Mouse (Mus musculus) ES-E14 (cell line): ENCODE results near the gene Gm38431. TPM values are rescaled to one million over a fixed set of nuclear protein-coding genes. Genes with fewer than 3 reads are reported as not detected.

Experiments used
- DNase-seq: peaks from one replicate; pipeline ENCODE4 v3.0.0-alpha.2; 2013; ENCODE audit warnings: low read depth, low spot score
- H3K27ac ChIP-seq: 2 replicates; pipeline ENCODE4 v1.5.1; 2012; ENCODE audit warnings: low read depth, mild to moderate bottlenecking, low read length, moderate library complexity, mixed read lengths; ENCODE audit not compliant: poor library complexity, insufficient read depth, severe bottlenecking
- H3K36me3 ChIP-seq: 2 replicates; pipeline ENCODE4 v1.6.1; 2012; ENCODE audit warnings: mild to moderate bottlenecking, low read length, moderate library complexity, mixed read lengths; ENCODE audit not compliant: control insufficient read depth, poor library complexity, insufficient read depth, severe bottlenecking
- H3K4me1 ChIP-seq, 2 experiments: fragments of 150-350 bp in 1 of 2; sonication (generic) in 1 of 2; 2 replicates each; pipeline ENCODE4 v1.6.1; 2012; ENCODE audit warnings: low read length in 2 of 2, mild to moderate bottlenecking in 1 of 2, mixed read lengths in 1 of 2; ENCODE audit not compliant: control insufficient read depth in 2 of 2, insufficient read depth in 2 of 2, poor library complexity in 1 of 2
- H3K4me3 ChIP-seq, 2 experiments: fragments of 150-350 bp in 1 of 2; sonication (generic) in 1 of 2; 2 replicates each; pipeline ENCODE4 v1.5.1; 2012; ENCODE audit warnings: low read length in 2 of 2, low read depth in 1 of 2, mild to moderate bottlenecking in 1 of 2, mixed read lengths in 1 of 2; ENCODE audit not compliant: insufficient read depth in 1 of 2, poor library complexity in 1 of 2, severe bottlenecking in 1 of 2
- H3K9ac ChIP-seq: 2 replicates; pipeline ENCODE4 v1.6.1; 2012; ENCODE audit warnings: low read depth, mild to moderate bottlenecking, low read length, mixed read lengths; ENCODE audit not compliant: poor library complexity, insufficient read depth, severe bottlenecking
- H3K9me3 ChIP-seq: fragments of 150-350 bp; sonication (generic); 2 replicates; pipeline ENCODE4 v1.6.1; 2012; ENCODE audit warnings: low read depth, mild to moderate bottlenecking, low read length; ENCODE audit not compliant: control insufficient read depth, insufficient read depth
- CHD2 ChIP-seq: IDR thresholded peaks from 2 replicates; pipeline ENCODE4 v1.6.1; 2014; ENCODE audit warnings: mild to moderate bottlenecking, low read depth, low read length, inconsistent platforms
- HCFC1 ChIP-seq: IDR thresholded peaks from 2 replicates; pipeline ENCODE4 v1.6.1; 2012; ENCODE audit warnings: low read length, inconsistent platforms, borderline replicate concordance; ENCODE audit not compliant: insufficient read depth
- MAFK ChIP-seq: IDR thresholded peaks from 2 replicates; pipeline ENCODE4 v1.6.1; 2014; ENCODE audit warnings: mild to moderate bottlenecking, low read depth, low read length, inconsistent platforms; ENCODE audit not compliant: insufficient read depth
- ZC3H11A ChIP-seq: IDR thresholded peaks from 2 replicates; pipeline ENCODE4 v1.6.1; 2012; ENCODE audit warnings: low read depth, mild to moderate bottlenecking, inconsistent platforms, low read length, borderline replicate concordance
- ZNF384 ChIP-seq: IDR thresholded peaks from 2 replicates; pipeline ENCODE4 v1.6.1; 2012; ENCODE audit warnings: low read depth, low read length, inconsistent platforms
- in situ Hi-C, 2 experiments: fragments of 600-800 bp; cut with MboI; formaldehyde crosslinking; loops; one replicate each; pipeline ENCODE4 v1.15.1; 2025; ENCODE audit warnings: low sequenced_read_pairs in 2 of 2, inconsistent platforms in 1 of 2; ENCODE audit not compliant: unreplicated experiment in 2 of 2
- total RNA-seq: library from RNA; depleted of rRNA; stranded (reverse); fragments of 300-350 nt; gene quantifications from 2 replicates; pipeline ENCODE4 v1.2.3, GENCODE M21; 2012; rRNA removed

Gm38431 gene
- total RNA-seq, result 18.5 and 22.1 TPM in 2 replicates

GRCm38 (mm10) chr9:21091707-21092320 is at the start of gene Gm38431, which contains the start of gene Raver1:
Gene Gm38431, minus strand, starts transcription at chr9:21091997.
Gene Raver1, minus strand, starts transcription at chr9:21092008.
- peak; percentile 99 for DNase-seq
- Histone ChIP-seq H3K4me1 (peaks cover 2 to 6% of the 10 kb centered on the region in 2 experiments; a peak in 3 of 4 replicates), H3K9ac (peak within 1 kb of the TSS; percentile 98), H3K27ac (peak within 1 kb of the TSS; percentile 96), H3K36me3 (peaks cover 35% of the 10 kb centered on the region), H3K9me3 (no peaks in the 10 kb centered on the region), H3K4me3 (peak within 1 kb of the TSS; percentile 87 to 93)
- TF ChIP-seq MAFK (no peak), ZC3H11A (no peak), CHD2 (peak; percentile 82), ZNF384 (no peak), HCFC1 (peak; percentile 73; the same call in 1 of the 2 replicates)
- in situ Hi-C loops, result no loop called here

- no peaks in the 10 kb centered on the region for H3K9me3 ChIP-seq
- no peak overlapping the region for H3K4me3 ChIP-seq
- H3K27ac ChIP-seq, result no peak overlapping the region
- H3K4me1 ChIP-seq, result peaks cover 0 to 6% of the 10 kb centered on the region in 2 experiments; a peak in 2 of 4 replicates
- DNase-seq, result no peak
- H3K36me3 ChIP-seq, result peaks cover 38% of the 10 kb centered on the region
- H3K9ac ChIP-seq, result no peak overlapping the region
- in situ Hi-C loops, result no loop called here
- TF ChIP-seq MAFK (no peak), ZNF384 (no peak), HCFC1 (no peak), ZC3H11A (no peak), CHD2 (no peak)
Observed at GRCm38 (mm10) chr9:21138386-21138785, 46.6 kb upstream of the Gm38431 start.

- in situ Hi-C loops, result no loop called here
- Histone ChIP-seq H3K4me1 (peaks cover 0 to 5% of the 10 kb centered on the region in 2 experiments; a peak in 2 of 4 replicates), H3K27ac (no peak overlapping the region), H3K9me3 (no peaks in the 10 kb centered on the region), H3K9ac (no peak overlapping the region), H3K36me3 (peaks cover 31% of the 10 kb centered on the region), H3K4me3 (no peak overlapping the region)
- no peak for TF ChIP-seq MAFK
- peak; percentile 27; the same call in 1 of the 2 replicates for TF ChIP-seq ZC3H11A
- DNase-seq, result peak; percentile 76
Observed at GRCm38 (mm10) chr9:21137229-21137628, 45.4 kb upstream of the Gm38431 start.

GRCm38 (mm10) chr9:21136401-21136800 is 44.6 kb upstream of the Gm38431 start:
- peaks cover 26% of the 10 kb centered on the region for H3K36me3 ChIP-seq
- H3K9ac ChIP-seq, result no peak overlapping the region
- peaks cover 0 to 5% of the 10 kb centered on the region in 2 experiments; a peak in 2 of 4 replicates for H3K4me1 ChIP-seq
- no peak for TF ChIP-seq CHD2
- no peak overlapping the region for H3K27ac ChIP-seq
- H3K9me3 ChIP-seq, result no peaks in the 10 kb centered on the region
- no peak overlapping the region for H3K4me3 ChIP-seq
- in situ Hi-C loops, result no loop called here
- no peak for DNase-seq

- peaks cover 22% of the 10 kb centered on the region for H3K36me3 ChIP-seq
- TF ChIP-seq ZNF384 (no peak), MAFK (no peak), CHD2 (no peak), ZC3H11A (no peak), HCFC1 (no peak)
- no peaks in the 10 kb centered on the region for H3K9me3 ChIP-seq
- no peak overlapping the region for H3K4me3 ChIP-seq
- DNase-seq, result no peak
- in situ Hi-C loops, result no loop called here
- H3K27ac ChIP-seq, result no peak overlapping the region
- H3K4me1 ChIP-seq, result peaks cover 0 to 5% of the 10 kb centered on the region in 2 experiments; a peak in 2 of 4 replicates
- no peak overlapping the region for H3K9ac ChIP-seq
Observed at GRCm38 (mm10) chr9:21135941-21136381, 44.2 kb upstream of the Gm38431 start.
